Mouse (Mus musculus) brain, embryonic 18.5 days (tissue): Measurements from ENCODE around the gene Elp5.
"Not testable (repeated sequence)": the region's sequence is repeated elsewhere in the genome, so short reads cannot be mapped to it uniquely, and the experiment has no call there.

Source experiments
- DNase-seq: peaks from one replicate; pipeline ENCODE4 v3.0.0-alpha.2; 2012; ENCODE audit warnings: low read depth, low spot score

Gene Elp5

DNA sequence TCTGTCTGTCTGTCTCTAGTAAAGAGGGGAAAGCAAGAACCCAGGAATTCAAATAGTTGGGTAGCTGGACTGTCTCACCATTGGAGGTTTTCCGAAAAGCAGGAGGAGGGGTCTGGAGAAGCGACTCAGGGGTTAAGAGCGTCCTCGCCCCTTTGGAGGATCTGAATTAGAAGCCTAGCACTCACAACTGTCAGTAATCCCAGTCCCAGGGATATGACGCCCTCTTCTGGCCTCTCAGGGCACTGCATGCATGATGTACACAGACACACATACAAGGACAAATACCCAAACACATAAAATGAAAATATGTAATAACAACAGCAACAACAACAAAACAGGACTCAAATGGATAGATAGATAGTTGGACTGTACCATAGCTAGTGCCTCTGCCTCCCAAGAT is 21.7 kb downstream of the Elp5 start:
- DNase-seq: no peak

DNA sequence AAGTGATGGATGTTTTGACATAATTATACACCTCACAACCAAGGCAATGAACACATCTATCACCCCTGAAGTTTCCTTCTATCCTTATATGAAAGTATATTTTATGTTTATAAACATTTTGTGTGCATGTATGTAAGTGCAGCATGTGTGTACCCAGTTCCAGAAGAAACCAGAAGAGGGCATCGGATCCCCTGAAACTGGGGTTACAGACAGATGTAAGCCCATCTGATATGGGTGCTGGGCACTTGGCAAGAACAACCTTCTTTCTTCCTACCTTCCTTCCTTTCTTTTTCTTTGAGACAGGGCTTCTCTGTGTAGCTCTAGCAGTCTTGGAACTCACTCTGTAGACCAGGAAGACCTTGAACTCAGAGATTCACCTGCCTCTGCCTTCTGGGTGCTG is 26.1 kb downstream of the Elp5 start:
- DNase-seq: no peak

DNA sequence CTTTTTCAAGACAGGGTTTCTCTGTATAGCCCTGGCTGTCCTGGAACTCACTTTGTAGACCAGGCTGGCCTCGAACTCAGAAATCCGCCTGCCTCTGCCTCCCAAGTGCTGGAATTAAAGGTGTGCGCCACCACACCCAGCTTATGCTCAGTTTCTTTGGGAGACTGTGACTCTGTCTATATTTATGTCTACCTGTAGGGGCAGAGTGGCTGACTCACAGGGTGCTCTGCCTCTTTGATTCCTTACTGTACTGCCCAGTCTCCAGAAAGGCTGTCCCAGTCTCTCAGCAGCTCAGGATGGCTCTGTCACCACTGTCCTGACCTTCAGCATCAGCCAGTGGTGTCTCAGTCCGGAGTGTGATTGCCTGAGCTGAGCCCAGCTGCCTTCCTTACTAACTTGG is 26.7 kb downstream of the Elp5 start:
- DNase-seq: not testable (repeated sequence)

DNA sequence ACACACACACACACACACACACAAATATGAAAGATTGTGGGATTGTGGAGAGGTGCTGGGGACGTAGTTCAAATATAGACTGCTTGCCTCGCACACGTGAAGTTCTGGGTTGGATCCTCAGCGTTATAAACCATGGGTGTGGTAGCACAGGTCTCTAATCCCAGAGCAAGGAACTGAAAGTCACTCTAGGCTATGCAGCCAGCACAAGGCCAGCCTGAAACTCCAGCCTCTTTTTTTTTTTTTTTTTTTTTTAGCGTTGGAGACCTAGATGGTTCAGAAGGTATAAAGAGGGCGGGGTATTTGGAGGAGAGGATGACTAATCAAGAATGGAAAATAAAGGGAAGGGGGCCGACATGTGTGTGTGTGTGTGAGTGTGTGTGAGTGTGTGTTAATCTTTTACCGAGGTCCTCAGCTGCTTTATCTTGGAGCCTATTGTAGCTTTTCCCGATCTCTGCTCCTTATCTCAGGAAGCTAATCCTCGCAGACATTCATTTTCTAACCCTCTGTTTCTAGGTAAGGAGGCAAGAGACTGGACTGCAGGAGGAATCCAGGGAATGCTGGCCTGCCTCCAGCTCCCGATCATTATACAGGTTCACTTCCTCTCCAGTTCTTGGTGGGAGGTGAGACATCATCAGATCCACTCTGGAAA is 28.9 kb downstream of the Elp5 start:
- no peak for DNase-seq

DNA sequence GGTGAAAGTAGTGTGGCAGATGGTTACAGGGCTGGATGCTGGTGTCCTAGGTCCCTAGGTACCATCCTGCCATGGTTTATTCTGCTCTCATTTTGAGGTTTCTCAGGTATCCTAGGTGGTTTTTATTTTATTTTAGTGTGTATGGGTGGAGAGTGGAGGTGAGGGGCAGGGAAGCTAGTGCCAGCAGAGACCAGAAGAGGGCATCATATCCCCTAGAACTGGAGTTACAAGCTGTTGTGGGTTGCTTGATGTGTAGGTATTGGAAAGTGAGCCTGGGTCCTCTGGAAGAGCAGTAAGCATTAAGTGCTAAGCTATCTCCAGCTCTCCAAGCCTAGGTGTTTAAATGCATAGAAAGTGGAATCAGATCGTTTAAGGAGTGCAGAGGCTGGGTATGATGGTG is 30.0 kb downstream of the Elp5 start:
- DNase-seq: no peak

DNA sequence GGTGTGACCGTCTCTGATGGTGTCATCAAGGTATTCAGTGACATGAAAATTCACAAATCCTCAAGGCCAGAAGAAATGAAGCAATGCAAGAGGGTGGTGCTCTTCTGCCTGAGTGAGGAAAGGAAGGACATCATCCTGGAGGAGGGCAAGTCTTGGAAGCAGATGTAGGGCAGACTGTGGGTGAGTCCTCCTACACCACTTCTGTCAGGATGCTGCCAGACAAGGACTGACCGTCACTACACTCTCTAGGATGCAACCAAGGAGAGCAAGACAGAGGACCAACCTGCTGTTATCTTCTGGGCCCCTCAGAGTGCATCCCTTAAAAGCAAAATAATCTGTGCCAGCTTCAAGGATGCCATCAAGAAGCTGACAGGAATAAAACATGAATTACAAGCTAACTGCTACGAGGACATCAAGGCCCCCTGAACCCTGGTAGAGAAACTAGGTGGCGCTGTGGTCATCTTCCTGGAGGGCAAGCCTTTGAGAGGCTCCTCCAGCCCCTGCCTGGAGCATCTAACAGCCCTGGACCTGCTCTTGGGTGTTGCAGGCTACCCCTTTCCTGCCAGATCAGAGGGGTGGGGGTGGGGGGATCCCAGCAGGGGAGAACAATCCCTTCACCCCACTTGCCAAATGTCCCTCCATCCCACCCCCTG is 31.4 kb downstream of the Elp5 start:
- no peak for DNase-seq

DNA sequence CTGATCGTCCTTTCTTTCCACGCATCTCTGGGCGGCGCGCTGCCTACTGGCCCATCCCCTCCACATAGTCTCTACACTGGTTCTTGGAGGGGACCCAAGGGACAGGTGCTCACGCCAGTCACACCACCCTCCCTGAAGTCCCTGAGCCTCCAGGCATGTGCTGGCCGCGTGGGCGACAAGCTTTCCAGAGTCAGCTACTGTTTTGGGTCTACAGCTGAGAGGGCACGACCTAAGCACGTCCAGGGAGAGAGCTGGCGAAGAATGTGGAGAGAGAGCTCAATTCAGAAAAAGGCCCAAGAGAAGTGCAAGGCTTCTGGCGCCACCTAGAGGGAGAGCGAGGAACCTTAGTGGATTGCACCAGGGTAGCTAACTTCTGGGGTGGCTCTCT is 33.6 kb downstream of the Elp5 start:
- no peak for DNase-seq

DNA sequence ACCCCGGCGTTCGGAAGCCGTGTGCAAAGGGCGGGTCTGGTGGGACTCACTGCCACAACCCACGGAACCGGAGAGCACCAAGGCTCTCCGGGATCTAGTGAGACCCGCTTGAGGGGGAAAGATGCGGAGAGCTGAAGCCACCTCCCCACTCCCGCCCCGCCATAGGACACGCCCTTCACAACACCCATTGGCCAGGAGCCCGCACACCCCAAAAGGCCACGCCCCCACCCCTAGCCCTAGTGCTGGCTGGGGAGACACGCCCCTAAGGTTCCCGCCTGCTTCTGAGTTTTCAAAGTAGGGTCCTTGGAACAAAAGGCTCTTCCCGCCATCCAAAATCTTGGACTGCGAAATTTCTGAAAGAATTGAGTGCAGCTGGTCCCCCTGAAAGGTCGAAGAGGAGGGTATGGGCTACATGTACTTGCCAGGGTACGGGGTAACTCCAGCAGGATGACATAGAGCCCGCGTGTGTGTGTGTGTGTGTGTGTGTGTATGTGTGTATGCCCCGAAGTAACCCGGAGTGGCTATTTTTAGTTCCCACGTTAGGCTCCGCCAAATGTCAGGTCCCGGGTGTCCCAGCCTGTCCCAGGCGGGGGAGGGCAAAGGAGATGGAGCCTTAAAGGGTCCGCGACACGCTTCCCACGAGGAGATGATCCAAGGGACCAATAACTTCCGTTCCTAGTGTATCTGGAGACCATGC is 34.1 kb downstream of the Elp5 start, which contains the start of gene Slc2a4:
TSS of gene Slc2a4 (minus strand) at position 123 of the 697 bp plus-strand sequence.
- peak; percentile 64 for DNase-seq

DNA sequence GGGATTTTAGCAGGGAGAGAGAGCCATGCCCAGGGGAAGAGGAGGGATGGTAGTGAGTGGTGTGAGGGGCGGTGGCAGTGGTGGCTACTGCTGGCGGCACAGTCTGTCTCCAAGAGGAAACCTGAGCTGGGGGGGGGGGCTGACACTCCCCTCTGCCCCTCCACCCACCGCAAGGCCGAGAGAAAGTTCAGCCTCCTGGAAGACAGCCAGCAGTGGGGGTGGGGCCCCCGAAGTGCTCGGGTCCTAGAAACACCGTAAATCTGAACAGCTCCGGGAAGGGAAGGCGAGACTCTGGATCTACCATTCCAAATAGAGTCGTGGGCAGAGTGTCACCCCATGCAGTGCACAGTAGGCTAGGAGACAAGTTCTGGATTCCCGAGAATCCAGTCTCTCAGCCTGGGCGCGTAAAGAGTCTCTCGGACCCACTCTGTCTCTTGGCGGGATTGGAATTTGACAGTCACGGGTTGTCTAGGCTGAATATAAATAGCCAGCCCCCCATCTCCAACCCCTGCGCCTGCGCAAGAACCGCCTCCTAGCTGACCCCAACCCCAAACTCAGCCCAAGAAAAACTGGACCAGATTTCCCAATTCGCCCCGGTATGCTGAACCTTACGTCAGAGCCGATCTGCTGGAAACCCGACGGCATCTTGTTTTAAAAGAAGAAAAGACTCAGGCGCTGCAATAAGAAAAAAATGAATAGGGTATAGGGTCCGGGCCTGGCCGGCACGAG is 34.8 kb downstream of the Elp5 start:
- DNase-seq: no peak

DNA sequence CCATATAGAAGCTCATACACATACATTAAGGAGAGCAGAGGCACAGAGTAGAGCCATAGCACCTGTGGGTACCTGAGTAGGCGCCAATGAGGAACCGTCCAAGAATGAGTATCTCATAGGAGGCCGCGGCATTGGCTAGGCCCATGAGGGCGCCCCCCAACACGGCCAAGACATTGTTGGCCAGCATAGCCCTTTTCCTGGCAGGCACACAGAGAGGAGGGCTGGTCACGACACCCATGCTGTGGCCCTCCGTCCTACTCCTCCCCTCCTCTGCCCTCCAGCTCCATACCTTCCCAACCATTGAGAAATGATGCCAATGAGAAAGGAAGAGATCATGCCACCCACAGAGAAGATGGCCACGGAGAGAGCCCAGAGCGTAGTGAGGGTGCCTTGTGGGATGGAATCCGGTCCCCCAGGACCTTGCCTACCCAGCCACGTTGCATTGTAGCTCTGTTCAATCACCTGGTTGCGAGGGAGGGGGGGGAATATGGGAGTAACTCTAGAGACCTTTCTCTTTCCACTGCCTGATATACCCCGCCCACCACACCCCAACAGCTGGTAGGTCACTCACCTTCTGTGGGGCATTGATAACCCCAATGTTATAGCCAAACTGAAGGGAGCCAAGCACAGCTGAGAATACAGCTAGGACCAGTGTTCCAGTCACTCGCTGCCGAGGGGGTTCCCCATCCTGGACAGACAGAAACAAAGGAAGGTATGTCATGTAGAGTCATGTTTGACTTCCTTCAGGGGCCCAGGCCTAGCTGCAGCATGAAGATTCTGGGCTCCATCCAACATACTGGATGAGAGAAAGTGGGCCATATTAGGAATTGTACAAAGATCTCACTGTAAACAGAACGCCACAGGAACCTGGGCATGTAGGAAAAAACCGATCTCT is 36.1 kb downstream of the Elp5 start:
- DNase-seq: no peak

DNA sequence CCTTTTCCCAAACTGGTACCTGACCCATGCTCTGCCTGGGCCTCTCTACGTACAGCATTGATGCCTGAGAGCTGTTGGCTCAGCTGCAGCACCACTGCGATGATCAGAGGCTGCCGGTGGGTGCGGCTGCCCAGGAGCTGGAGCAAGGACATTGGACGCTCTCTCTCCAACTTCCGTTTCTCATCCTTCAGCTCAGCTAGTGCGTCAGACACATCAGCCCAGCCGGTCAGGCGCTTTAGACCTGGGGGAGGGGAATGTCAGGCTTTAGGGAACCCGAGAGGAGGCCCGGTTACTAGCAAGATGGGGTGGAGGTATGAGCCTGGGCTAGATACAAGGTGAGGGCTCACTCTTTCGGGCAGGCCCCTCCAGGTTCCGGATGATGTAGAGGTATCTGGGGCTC is 37.1 kb downstream of the Elp5 start:
- no peak for DNase-seq

DNA sequence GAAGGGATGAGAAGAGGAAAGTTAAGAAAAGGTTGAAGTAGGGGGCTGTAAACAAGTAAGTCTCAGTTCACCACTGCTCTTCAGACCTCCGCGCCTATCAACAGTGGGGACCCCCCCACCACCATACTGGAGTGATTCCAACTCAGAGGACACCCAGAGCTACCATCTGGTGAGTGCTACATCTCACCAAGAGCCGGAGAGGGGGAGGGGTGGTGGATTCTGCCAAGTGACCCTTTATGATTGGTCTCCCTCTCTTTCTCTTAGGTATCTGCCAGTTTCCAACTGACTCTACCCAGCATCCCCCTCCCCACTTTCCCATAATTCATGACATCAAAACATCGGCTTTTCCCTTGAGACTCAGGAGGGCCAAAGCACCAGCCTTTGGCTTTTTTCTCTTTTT is 41.4 kb downstream of the Elp5 start:
- DNase-seq: no peak

DNA sequence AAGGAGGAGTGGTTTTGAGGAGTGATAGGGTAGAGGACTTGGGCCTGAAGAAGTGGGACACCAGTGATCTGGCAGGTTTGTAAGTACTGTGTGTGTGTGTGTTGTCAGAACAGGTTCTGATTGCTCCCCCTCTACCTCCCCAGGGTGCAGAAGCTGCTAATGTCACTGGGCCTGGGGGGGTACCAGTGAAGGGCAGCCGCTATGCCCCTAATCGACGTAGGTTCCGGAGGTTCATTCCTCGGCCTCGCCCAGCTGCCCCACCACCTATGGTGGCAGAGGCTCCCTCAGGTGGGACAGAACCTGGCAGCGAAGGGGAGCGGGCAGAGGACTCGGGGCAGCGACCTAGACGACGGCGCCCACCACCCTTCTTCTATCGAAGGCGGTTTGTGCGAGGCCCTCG is 42.6 kb downstream of the Elp5 start:
- no peak for DNase-seq

DNA sequence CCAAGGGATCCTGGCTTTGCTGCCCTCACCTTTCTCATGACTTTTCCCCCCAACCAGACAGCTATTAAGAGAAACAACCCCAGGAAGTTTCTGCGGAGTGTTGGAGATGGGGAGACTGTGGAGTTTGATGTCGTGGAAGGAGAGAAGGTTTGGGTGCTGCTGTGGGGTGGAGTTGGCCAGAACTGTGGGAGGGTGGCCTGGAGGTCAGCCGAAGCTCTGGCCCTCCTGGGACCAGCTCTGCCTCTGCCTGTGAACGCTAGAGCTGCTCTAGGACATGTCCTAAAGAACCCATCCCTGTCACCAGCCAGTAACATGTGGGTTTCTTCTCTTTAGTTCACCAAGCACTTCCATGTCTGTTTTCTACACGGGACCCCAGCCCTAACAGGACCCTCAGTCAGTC is 43.1 kb downstream of the Elp5 start:
- no peak for DNase-seq

DNA sequence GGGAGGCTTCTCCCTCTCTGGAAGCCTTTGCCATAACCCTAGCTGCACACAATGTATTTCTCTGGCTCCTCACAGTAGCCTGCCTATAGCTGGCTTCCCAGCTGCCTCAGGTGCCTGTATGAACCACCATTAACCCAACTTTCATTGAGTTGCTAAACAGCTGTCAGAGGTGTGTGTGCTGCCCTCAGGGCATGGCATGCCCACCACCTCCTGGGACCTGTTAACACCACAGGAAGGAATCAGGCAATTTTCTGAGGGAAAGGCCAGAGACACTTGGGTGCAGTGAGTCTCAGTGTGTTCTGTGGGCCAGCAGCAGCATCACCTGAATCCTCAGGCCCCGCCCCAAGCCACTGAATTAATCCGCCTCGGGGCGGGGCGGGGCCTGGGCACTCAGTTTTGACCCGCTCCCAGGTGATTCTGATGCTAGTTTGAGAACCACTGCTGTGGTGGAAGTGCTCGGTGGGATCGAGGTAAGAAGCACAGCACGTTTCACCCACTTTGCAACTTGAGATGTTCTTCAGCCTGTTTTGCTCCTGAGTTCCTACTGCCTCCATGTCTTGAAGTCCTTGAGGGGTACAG is 43.8 kb downstream of the Elp5 start:
- DNase-seq: no peak

DNA sequence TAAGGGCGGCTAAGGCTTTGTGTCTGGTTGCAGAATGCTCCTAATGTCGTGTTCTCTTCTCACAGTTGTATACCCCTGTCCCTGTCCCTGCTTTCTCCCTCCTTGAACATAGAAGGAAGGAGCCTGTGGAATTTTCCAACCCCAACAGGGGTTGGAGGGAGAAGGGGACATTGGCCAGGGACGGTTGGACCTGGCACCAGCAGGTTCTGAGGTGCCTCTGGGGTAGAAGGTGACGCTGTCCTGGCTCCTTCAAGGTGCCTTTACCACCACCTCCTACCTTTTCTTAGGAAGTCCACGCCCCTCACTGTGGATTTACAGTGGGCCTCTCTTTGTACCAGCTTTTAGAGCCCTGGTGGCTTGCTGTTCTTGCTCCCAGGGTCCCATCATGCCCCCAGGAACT is 44.5 kb downstream of the Elp5 start:
- DNase-seq: no peak

DNA sequence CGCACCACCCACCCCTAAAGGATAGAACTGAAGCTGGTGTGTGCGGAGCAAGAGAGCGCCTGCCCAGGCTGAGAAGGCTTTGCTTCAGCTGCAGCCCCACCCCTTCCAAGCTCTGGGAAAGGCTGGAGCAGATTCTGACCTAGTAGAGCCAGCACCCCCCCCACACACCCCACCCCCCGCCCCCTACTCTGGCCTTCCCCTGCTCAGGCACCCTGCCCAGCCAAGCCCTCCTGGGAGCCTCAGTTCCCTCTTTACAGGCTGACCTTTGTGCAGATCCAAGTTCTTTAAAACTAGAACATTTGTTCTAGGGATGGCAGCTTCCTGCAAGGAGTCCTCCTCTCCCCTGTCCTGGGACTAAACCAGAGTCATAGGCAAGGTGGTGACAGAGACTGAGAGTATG is 44.9 kb downstream of the Elp5 start:
- DNase-seq: no peak

DNA sequence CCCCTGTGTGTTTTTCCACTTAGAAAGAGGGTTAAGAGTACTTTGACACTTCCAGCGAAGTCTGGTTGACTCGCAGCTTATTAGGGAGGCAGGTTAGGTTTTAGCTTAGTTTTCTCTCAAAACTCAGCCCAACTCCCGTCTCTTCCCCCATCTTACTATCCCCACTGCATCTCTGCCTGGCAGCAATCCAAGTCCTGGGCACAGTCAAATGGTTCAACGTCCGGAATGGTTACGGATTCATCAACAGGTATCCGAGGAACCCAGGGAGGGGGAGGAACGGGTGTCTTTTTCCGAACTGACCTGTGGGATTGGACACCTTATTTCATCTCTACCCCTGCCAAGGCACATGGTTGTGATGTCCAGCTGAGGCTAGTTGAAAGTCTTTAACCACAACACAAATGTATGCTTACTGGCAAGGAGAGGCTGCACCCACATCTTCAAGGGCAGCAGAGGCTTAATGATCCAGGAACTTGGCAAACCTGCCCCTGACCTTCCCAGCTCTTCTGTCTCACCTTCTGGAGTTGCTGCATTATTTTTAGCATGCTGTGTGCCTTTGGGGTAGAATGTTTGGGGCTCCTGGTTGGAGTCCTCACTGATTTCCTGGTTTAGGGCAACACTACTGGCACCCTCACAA is 45.5 kb downstream of the Elp5 start:
- DNase-seq: no peak

DNA sequence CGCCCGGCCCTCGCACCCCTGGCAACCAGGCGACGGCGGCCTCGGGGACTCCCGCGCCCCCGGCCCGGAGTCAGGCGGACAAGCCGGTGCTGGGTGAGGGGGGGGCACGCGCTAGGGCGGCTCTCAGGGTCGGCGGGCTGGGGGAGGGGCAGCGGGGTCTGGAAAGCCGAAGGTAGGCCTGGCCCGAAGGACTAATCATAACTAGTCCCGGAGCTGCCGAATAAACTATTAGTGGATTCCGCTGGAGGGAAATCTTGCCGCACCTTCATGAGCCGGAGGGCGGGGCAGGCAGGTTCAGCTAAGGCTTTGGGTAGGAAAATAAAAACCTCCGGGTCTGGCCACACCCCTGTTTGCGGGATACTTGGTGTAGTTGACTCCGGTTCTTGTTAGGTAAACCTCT is 46.2 kb downstream of the Elp5 start:
- no peak for DNase-seq

DNA sequence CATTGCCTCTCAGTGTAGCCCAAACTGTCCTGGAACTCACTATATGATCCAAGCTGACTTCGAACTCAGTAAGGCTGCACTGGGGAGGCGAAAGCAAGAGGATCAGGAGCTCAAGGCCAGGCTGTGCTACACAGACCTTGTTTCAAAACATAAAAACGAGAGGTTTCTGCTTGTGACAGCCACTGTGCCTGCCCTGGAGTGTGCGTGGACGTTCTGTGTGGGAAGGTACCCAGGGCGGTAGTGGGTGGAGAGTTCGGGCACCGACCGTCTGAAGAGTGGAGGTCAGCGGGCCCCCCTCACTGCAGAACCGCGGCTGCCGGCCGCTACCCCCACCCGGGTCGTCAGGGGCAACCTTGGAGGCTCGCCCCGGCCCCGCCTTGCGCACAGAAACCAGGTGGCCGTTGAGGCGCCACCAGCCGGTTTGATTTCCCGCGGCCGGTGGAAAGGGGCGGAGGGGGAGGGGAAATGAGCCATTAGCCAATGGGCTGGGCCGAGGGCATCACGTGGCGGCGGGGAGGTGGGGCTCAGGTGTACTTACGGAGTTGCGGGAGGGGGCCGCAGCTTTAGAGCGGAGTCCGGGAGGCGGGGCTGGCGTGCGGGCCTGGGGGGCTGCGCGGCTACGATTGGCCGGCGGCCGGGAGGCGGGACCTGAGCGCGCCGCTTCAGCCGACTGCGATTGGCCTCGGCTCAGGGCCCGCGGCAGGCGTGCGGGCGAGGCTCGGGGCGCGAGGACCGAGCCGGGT is 47.0 kb downstream of the Elp5 start, which contains the start of gene Ybx2:
TSS of gene Ybx2 (plus strand) at position 660 of the 743 bp plus-strand sequence.
- peak; percentile 85 for DNase-seq
